Comparison of ENCODE assay signal across 20 mouse cellular contexts in genomic region chrX:101963711-101964110, GRCm38 (mm10).
A peak's percentile ranks its signal among the peaks of the same experiment; 100 is the strongest.
DNase-seq lines count a peak whose midpoint lies in the region; ATAC-seq and TF ChIP-seq lines count a peak whose summit lies in the region.
"Had no signal": no experiment of that assay in that cellular context is flagged by ENCODE, and none has a peak within 500 bp of the region (broad histone marks: within the 10 kb centered on the region; RNA-seq: fewer than 3 reads in every experiment).

No protein-coding gene starts in this region.

- no peak for DNase-seq in embryonic facial prominence, embryonic 10.5 days (ENCODE audit: low spot score)
- DNase-seq in adipocyte (ENCODE audit: low spot score): peak; percentile 55
- peak; percentile 44 for DNase-seq in fibroblast of lung, adult 2 months (ENCODE audit: low read depth)
- DNase-seq in liver, embryonic 11.5 days (ENCODE audit: low spot score): no peak
- DNase-seq: cerebellum, adult 9-10 months; kidney, adult 9 months; kidney, postnatal 25 days; left cerebral cortex, postnatal 4 days; liver; liver, postnatal 0 days; right cerebral cortex, postnatal 25 days had no signal

- no peak overlapping the region for H3K27ac ChIP-seq in embryonic facial prominence, embryonic 13.5 days
- no peak overlapping the region for H3K27ac ChIP-seq in embryonic facial prominence, embryonic 10.5 days (replicated peaks)
- H3K27ac ChIP-seq in liver, embryonic 11.5 days (ENCODE audit: low read depth, low read length): no peak overlapping the region
- H3K27ac ChIP-seq: forebrain, embryonic 10.5 days; heart, embryonic 13.5 days; hindbrain, embryonic 14.5 days; neural tube, embryonic 15.5 days had no signal

- no peak for TF ChIP-seq CTCF in C2C12 (IDR thresholded peaks at IDR 0.05; ENCODE audit: control insufficient read depth, insufficient read depth, insufficient read length)

- no peaks in the 10 kb centered on the region for H3K36me3 ChIP-seq in embryonic facial prominence, embryonic 13.5 days
- H3K36me3 ChIP-seq in embryonic facial prominence, embryonic 10.5 days (replicated peaks): no peaks in the 10 kb centered on the region
- no peaks in the 10 kb centered on the region for H3K36me3 ChIP-seq in C2C12 (ENCODE audit: control insufficient read depth, insufficient read depth)
- H3K36me3 ChIP-seq in liver, embryonic 11.5 days (ENCODE audit: control insufficient read depth, insufficient read depth, low read length): no peaks in the 10 kb centered on the region
- H3K36me3 ChIP-seq: forebrain, embryonic 10.5 days; heart, embryonic 13.5 days; neural tube, embryonic 15.5 days had no signal

- WGBS in embryonic facial prominence, embryonic 13.5 days: 76% methylated on average over 3 of the region's 3 CpGs
- WGBS in embryonic facial prominence, embryonic 10.5 days: 88% methylated on average over 3 of the region's 3 CpGs
- WGBS in liver, embryonic 11.5 days: 71% methylated on average over 3 of the region's 3 CpGs

- no peaks in the 10 kb centered on the region for H3K79me2 ChIP-seq in C2C12 (ENCODE audit: control insufficient read depth, insufficient read depth)

- H3ac ChIP-seq in C2C12 (ENCODE audit: control insufficient read depth, insufficient read length, low read depth): no peak overlapping the region

- H3K4me1 ChIP-seq in embryonic facial prominence, embryonic 13.5 days: peaks cover 17% of the 10 kb centered on the region
- no peaks in the 10 kb centered on the region for H3K4me1 ChIP-seq in embryonic facial prominence, embryonic 10.5 days
- H3K4me1 ChIP-seq in liver, embryonic 11.5 days (replicated peaks; ENCODE audit: control insufficient read depth, insufficient read depth, low read length): no peaks in the 10 kb centered on the region
- H3K4me1 ChIP-seq: forebrain, embryonic 10.5 days; heart, embryonic 13.5 days; megakaryocyte, embryonic 14.5 days; neural tube, embryonic 15.5 days had no signal

- peak overlapping the region; percentile 50 for H3K4me2 ChIP-seq in embryonic facial prominence, embryonic 13.5 days
- H3K4me2 ChIP-seq in liver, embryonic 11.5 days: no peak overlapping the region
- H3K4me2 ChIP-seq: heart, embryonic 13.5 days; hindbrain, embryonic 14.5 days; neural tube, embryonic 15.5 days had no signal

- no peaks in the 10 kb centered on the region for H3K9me3 ChIP-seq in embryonic facial prominence, embryonic 13.5 days
- no peaks in the 10 kb centered on the region for H3K9me3 ChIP-seq in embryonic facial prominence, embryonic 10.5 days
- no peaks in the 10 kb centered on the region for H3K9me3 ChIP-seq in liver, embryonic 11.5 days (ENCODE audit: control insufficient read depth, low read length)
- H3K9me3 ChIP-seq: forebrain, embryonic 10.5 days; heart, embryonic 13.5 days; megakaryocyte, embryonic 14.5 days; neural tube, embryonic 15.5 days had no signal

- no peak for ATAC-seq in embryonic facial prominence, embryonic 13.5 days (ENCODE audit: insufficient number of reproducible peaks, insufficient read depth, low FRiP score, low TSS enrichment, low read depth)
- ATAC-seq in liver, embryonic 11.5 days (replicated peaks; ENCODE audit: low FRiP score): no peak
- ATAC-seq in megakaryocyte progenitor cell, adult 5-6 weeks (replicated peaks; ENCODE audit: poor library complexity): no peak
- ATAC-seq: liver, postnatal 0 days; midbrain, embryonic 16.5 days had no signal

- H3K9ac ChIP-seq in embryonic facial prominence, embryonic 13.5 days: no peak overlapping the region
- no peak overlapping the region for H3K9ac ChIP-seq in liver, embryonic 11.5 days (ENCODE audit: low read depth, low read length)
- H3K9ac ChIP-seq: heart, embryonic 13.5 days; hindbrain, embryonic 14.5 days; liver, postnatal 0 days; neural tube, embryonic 15.5 days had no signal

- H3K79me3 ChIP-seq in C2C12 (ENCODE audit: low read depth): no peaks in the 10 kb centered on the region

- no peak overlapping the region for H3K4me3 ChIP-seq in embryonic facial prominence, embryonic 13.5 days
- H3K4me3 ChIP-seq in embryonic facial prominence, embryonic 10.5 days: no peak overlapping the region
- H3K4me3 ChIP-seq in C2C12 (ENCODE audit: insufficient read depth, poor library complexity, severe bottlenecking): no peak overlapping the region
- no peak overlapping the region for H3K4me3 ChIP-seq in liver, embryonic 11.5 days (ENCODE audit: low read depth, low read length)
- H3K4me3 ChIP-seq: forebrain, embryonic 10.5 days; heart, embryonic 13.5 days; megakaryocyte, embryonic 14.5 days; neural tube, embryonic 15.5 days had no signal

- H3K27me3 ChIP-seq in embryonic facial prominence, embryonic 13.5 days: peaks cover 26% of the 10 kb centered on the region
- peaks cover 84% of the 10 kb centered on the region for H3K27me3 ChIP-seq in embryonic facial prominence, embryonic 10.5 days (replicated peaks; ENCODE audit: low read depth, poor library complexity, severe bottlenecking)
- no peaks in the 10 kb centered on the region for H3K27me3 ChIP-seq in C2C12 (ENCODE audit: control insufficient read depth, insufficient read depth, insufficient read length)
- peaks cover 27% of the 10 kb centered on the region for H3K27me3 ChIP-seq in liver, embryonic 11.5 days (replicated peaks; ENCODE audit: control insufficient read depth, insufficient read depth, low read length)

TF ChIP-seq in C2C12, 6 proteins besides CTCF, POLR2A, EP300 and RAD21:
- TF ChIP-seq CEBPB (IDR thresholded peaks at IDR 0.05; ENCODE audit: low read depth): peak; percentile 14
- no peak for TF ChIP-seq MYOD1 (IDR thresholded peaks at IDR 0.05; ENCODE audit: control insufficient read depth, insufficient read length, low read depth)

Comparison
In these comparisons a context has a peak if more than half of its experiments do, and no peak if none do; other contexts are left out.
1. DNase-seq: peak in adipocyte (single experiment) and fibroblast of lung, adult 2 months (single experiment); none in embryonic facial prominence, embryonic 10.5 days (single experiment) and liver, embryonic 11.5 days (single experiment).